Mouse (Mus musculus): ENCODE results near the gene Chn2.

The Chn2 gene

DNA sequence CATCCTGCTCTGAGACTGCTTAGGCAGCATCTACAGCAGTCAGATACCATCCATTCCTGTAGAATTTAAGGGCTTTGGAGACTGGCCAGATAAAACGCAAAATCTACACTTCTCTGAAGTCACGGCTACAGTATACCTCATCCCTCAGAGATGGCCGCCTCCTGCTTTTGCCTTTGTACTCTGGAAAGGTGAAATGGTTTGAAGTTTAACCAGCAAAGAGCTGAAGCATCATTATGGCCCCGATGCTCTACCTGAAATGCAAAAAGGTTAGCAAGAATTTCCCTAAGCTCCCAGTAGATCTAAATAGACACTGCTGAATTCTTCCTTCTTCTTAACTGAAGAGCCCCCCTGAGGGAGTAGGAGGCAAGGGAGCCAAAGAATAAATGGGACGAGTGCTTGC, 202.4 kb downstream of the Chn2 start:
- no peak for DNase-seq (ENCODE audit: low spot score in 2 of 2)

DNA sequence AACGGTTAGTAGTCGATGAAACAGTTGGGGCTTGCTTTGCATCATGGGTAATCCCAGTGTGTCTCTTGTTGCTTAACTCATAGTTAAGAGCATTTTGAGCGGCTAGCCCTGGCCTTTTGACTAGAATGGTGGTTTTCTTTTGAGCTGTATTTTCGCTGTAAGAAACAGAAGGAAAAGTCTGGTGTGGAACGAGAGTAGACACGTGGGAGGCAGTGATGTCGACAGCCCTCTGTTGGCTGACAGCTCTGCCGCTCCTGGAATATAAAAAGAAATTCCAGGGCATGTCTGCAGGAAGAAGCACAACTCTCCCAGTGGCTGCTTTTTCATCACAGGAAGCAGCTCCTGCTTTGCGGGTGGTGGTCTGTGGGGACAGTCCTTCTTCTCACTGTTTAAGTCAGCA, 202.9 kb downstream of the Chn2 start:
- DNase-seq (ENCODE audit: low spot score in 2 of 2) = peak; percentile 45 to 49

GRCm38 (mm10) chr6:54248354-54249252, 209.2 kb downstream of the Chn2 start:
- no peak for DNase-seq (ENCODE audit: low spot score in 2 of 2)

- DNase-seq (ENCODE audit: low spot score in 2 of 2) = no peak
Observed at GRCm38 (mm10) chr6:54251401-54252191, 212.2 kb downstream of the Chn2 start.

DNA sequence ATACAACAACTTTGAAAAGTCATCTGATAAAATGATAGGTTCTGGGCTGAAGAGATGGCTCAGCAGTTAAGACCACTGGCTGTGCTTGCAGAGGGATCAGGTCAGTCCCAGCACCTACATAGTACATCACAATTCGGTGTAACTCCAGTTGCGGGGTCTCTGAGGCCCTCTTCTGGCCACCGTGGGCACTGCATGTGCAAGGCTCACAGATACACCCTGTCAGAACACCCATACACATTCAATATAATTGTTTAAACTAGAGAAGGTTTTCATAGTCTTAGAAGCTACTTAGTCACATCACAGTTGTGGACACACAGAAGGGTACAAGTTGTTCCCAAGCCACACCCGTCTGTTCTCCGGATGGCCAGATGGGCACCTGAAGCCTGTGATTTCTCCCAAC, 213.9 kb downstream of the Chn2 start:
- DNase-seq (ENCODE audit: low spot score in 2 of 2) = no peak

GRCm38 (mm10) chr6:54253881-54254280, 214.5 kb downstream of the Chn2 start:
- no peak for DNase-seq (ENCODE audit: low spot score in 2 of 2)

- DNase-seq (ENCODE audit: low spot score in 2 of 2) = no peak
Observed at GRCm38 (mm10) chr6:54254759-54255158, 215.4 kb downstream of the Chn2 start.

DNA sequence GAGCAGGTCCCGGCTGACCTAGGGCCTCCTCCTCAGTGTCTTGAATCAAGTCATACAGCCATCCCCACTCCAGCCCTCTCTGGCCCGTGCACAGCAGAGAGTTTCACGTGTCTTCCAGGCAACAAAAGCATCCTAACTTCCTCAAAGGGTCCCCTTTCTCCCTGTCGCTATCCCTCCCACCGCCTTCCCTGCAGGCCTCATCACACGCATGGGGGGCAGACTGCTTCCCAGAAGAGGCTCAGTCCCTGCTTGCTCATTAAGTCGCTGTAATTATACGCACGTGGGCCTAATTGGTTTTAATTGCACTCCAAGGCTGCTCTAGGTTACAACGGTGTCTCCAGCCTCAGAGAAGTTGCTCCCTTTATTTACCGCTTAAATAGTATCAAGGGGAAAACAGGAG, 216.0 kb downstream of the Chn2 start:
- DNase-seq (ENCODE audit: low spot score in 2 of 2) = no peak

DNA sequence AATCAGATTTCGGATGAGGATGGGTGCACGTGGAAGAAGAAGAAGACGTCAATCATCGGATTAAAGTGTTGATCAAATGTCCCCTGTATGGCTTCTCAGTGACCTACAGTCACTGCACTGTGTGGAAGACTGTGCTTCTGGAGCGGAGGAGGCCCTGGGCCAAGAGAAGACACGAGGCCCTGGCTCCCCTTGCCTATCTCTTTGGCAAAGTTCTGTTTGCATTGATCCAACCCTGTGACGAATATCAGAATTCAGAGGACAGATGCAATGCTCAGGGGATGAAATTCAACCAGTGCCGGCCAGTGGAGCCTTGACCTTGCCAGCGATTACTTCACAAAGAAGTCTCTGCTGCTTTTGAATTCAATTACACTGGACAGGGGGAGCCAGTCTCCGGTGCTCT, 217.0 kb downstream of the Chn2 start:
- no peak for DNase-seq (ENCODE audit: low spot score in 2 of 2)

- DNase-seq (ENCODE audit: low spot score in 2 of 2) = no peak
Observed at GRCm38 (mm10) chr6:54257552-54257951, 218.2 kb downstream of the Chn2 start.

- no peak for DNase-seq (ENCODE audit: low spot score in 2 of 2)
Observed at GRCm38 (mm10) chr6:54258462-54258861, 219.1 kb downstream of the Chn2 start.

- no peak for DNase-seq (ENCODE audit: low spot score in 2 of 2)
Observed at GRCm38 (mm10) chr6:54262732-54263131, 223.4 kb downstream of the Chn2 start.

DNA sequence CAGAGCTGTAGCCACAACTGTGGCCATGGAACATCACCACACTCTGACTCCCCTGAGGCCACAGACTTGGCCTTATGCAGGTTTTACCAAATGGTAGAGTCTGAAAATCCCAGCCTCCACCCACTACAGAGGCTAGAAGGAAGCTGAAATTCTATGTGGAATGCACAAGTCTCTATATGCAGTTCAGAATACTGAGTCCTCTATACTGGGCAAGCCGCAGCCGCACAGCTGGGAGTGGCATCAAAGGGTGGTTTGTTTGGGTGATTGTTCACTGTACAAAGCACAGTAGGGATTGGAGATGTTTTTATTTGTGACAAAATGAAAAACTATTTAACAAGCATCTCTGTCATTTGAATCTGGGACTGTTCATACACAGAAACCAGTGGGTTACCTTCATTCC, 224.5 kb downstream of the Chn2 start:
- DNase-seq (ENCODE audit: low spot score in 2 of 2) = no peak

DNA sequence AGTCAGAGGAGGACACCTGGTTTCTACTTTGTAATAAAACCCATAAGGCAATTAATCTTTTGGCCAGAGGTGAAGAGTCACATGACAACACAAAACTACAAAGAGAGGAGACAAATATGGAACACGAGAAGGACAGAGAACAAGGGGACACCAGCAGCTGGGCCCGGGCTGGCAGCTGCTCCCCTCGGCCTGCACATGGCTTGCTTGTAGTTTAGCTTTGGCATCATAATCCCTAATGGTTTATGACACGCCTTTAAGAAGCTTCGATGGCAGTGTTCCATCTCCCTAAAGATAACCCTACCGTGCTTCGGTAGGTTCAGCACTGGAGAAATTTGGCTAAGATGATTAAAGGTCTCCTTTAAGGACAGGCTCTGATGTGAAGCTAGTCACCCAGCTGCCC, 225.2 kb downstream of the Chn2 start:
- no peak for DNase-seq (ENCODE audit: low spot score in 2 of 2)

DNA sequence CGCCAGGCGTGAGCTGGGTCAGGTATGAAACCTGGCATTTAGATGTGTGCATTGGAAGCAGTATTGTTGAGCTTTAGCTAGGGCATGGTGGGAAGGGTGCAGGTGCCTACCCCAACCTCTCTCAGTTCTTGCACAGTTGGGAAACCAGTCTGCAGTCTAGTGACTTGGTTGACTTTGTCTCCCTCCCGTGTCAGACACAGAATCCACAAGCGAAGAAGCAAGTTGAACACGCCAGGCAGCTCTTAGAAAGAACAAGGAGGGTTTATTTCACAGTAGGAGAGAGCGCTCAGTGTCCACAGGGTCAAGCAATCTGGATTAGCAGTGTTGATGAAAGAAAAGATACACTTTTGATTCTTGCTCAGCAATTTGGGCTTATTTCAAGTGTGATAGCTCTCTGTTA, 226.0 kb downstream of the Chn2 start:
- DNase-seq (ENCODE audit: low spot score in 2 of 2) = no peak

DNA sequence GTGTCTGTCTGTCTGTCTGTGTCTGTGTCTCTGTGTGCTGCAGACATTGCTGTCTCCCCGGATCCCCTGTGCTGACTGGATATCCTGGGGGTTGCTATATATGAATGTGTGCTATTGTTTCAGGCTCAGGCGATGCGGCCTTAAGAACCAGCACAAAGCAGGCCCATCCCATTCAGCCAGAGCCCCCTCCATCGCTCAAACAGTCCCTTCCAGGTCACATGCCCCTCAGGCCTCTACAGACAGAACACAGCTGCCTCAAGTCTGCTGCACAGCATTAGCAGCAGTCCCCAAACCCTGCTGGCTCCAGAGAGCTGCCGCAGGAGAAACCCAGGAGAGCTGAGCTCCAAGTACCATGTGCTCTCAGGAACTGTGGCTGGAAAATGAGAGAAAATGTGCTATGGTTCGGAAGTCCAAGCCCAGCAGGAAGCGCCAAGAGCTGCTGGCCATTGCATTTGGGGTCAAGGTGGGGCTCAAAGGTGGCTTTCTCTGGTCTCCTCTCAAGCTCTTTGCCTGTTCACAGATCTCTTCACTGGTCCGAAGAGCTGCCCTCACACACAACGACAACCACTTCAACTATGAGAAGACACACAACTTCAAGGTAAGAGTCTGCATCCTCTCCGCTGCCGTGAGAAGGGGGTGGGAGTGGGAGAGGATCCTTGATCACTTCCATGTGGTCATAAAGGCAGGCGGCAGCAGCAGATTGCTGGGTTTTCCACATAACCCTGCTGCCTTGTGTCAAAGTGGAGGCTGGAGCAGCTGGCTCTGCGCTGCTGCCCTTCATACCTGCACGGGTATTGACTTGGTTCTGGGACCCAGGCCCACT, 233.4 kb downstream of the Chn2 start:
- no peak for DNase-seq (ENCODE audit: low spot score in 2 of 2)

DNA sequence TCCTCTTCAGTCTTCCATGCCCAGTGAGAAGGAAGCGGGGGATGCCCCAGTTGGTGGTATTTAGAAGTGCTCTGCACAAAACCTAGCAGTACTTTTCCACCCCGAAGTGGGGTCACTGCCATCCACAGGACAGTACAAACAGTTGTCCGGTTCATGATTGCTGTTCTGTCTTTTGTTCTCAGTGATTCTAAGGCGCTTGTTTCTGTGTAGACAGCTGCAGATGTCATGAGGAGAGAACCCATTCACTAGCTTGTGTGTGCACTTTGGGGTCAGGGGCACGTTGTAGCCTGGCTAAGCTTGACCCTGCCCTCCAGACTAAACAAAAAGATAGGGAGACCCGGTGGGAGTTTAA, 234.0 kb downstream of the Chn2 start:
- DNase-seq (ENCODE audit: low spot score in 2 of 2) = no peak

DNA sequence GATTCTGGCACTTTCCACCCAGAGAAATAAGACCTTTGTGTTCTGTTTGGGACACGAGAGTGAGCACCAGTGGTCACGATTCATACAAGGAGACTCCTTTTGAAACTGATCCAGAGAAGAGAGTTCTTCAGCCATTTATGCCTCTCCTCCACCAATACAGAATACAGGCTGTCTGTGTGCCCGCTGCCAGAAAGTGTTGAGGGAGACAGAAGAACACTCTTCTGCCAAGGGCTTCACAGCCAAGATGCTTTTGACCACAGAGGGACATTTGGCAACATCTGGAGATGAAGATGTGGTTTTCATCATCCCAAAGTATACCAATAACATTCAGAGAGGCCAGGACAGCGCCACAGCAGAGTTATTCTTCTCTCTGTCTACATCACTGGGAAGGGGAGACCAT, 237.9 kb downstream of the Chn2 start:
- DNase-seq (ENCODE audit: low spot score in 2 of 2) = no peak

DNA sequence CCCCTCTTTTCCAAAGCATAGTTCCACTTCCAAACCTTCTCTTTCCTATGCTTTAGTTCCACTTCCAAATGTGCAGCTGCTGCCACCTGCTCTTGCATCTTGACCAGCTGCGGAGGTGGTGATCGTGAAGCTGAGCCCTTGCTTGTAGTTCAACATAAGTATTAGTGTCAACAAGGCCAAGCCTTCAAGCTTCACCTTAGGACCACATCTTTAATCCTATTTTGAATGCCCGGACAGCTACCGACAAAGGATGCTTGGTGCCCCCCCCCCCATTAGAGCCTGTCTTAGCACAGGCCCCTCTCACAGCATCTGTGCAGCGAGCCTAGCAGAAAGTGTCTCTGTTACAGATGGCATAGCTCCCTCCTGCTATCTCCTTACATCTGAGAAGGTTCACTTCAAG, 238.5 kb downstream of the Chn2 start:
- no peak for DNase-seq (ENCODE audit: low spot score in 2 of 2)

- no peak for DNase-seq (ENCODE audit: low spot score in 2 of 2)
Observed at GRCm38 (mm10) chr6:54278613-54279012, 239.3 kb downstream of the Chn2 start.

DNA sequence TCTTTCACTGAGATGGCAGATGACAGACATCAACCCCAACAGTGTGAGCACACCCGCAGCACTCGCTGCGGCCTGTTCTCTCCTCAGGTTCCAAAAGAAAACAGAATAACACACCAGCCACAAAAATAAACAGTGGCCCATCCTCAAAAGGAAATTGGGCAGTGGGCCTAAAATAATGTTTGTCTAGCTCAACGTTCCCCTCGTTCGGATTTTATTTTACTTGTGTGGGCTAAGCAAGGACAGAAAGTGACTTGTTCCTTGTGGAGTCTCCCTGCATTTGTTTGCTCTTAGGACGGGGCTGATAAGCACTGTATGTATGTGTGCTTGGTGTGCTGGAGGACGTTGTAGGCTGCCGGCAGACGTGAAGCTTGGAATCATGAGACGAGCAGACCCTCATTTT, 240.0 kb downstream of the Chn2 start:
- DNase-seq (ENCODE audit: low spot score in 2 of 2) = no peak

DNA sequence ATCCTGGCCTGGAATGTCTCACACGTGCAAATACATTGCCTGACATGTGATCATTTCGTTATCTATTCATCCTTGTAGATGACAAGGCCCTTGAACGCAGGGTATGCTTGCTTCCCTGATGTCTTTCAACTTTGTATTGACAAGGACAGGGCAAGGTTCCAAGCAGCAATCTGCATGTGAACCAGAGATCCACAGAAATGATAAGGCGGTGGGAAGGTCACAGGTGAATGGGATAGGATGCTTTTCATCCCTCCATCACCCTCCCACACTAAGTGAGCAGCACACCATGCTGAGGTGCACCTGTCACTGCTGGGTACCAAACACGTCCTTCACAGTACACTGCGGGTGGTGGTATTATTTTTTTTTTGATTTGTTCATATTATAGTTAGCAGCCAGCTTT, 240.9 kb downstream of the Chn2 start:
- DNase-seq (ENCODE audit: low spot score in 2 of 2) = no peak
